ENCODE assay signal across 8 mouse cellular contexts in the genomic region with DNA sequence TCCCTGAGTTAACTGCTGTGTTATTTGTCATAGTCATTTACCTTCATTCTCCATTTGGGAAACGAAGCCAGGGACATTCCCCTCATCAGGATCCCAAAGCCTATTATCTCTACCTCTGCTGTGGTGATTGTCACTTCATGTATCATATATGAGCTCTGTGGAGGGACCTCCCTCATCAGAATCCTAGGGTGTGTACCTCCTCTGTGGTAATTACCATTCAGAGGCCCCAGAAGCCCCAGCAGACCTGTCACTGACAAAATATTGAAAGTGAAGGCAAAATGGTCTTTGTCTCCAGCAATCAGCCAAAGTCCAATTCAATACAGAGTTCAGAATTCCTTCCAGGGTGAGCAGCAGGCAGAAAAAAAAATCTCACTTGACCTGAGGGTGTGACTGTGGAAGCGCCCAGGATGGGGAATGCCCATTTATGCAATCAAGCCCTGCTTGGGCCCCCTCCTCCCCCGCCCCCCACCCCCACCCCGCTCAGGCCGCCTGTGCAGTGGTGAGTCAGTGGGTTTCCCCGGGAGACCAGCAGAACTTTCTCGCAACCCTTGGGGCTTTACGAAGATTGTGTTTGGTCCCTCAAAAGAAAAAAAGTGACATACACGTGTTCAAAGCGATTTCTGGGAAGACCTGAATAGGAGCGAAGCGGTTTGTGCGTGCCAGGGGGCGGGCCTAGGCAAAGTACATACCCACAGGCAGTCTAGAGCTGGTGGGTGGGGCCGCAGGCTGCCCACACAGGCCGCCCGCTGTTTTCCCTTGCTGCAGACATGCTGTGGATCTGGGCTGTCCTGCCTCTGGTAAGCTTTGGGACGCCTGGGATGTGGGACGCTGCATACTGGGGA. TPM values are rescaled to one million over a fixed set of nuclear protein-coding genes. Genes with fewer than 3 reads are reported as not detected.
DNase-seq lines count a peak whose midpoint lies in the region; ATAC-seq and TF ChIP-seq lines count a peak whose summit lies in the region.

A gene (plus strand): TSS at position 719 of the 842 bp plus-strand sequence.

- H3K4me1 ChIP-seq in bone marrow, adult 2 months (ENCODE audit: control insufficient read depth, insufficient read depth, low read length) = no peaks in the 10 kb centered on the region; the same call in 1 of the 2 replicates

- DNase-seq in forelimb bud, embryonic 11.5 days (ENCODE audit: low read depth, low spot score) = peak; percentile 42
- DNase-seq in layer of hippocampus, postnatal 36 days = peak; percentile 11 to 13
- peak; percentile 92 for DNase-seq in lung, postnatal 25 days (ENCODE audit: low spot score)
- peak; percentile 33 for DNase-seq in ovary, postnatal 14 days (ENCODE audit: low spot score)
- peak; percentile 80 to 81 for DNase-seq in thymus, postnatal 10 days (ENCODE audit: low spot score in 2 of 2)

- H3K4me3 ChIP-seq in bone marrow, adult 2 months (replicated peaks; ENCODE audit: control insufficient read depth, low read depth, low read length) = peak within 1 kb of the TSS; percentile 90

- H3K27ac ChIP-seq in bone marrow, adult 2 months (ENCODE audit: control insufficient read depth, insufficient read depth, low read depth, low read length, poor library complexity) = no peak within 1 kb of the TSS

- ATAC-seq in CD4-positive, CD25-positive, alpha-beta regulatory T cell, adult 4 months = peak; percentile 69
- peak; percentile 91 to 95 for ATAC-seq in hematopoietic stem cell, adult 5-6 weeks (replicated peaks in 1 of 2; ENCODE audit: insufficient read depth in 1 of 2, low FRiP score in 2 of 2, low TSS enrichment in 1 of 2, low read depth in 1 of 2, poor library complexity in 2 of 2, severe bottlenecking in 2 of 2)

- TF ChIP-seq POLR2A in bone marrow, adult 2 months (IDR thresholded peaks at IDR 0.05; ENCODE audit: borderline replicate concordance, control insufficient read depth, low read depth, low read length) = 0 out of 2 replicates have a peak, but pooled peaks have one; percentile 28

- 4% methylated on average over 19 of the region's 19 CpGs for WGBS in bone marrow, adult 2 months

- TF ChIP-seq CTCF in bone marrow, adult 2 months (IDR thresholded peaks at IDR 0.05; ENCODE audit: control insufficient read depth, insufficient read depth, low read length) = no peak

RNA-seq across cellular contexts. Expression of the gene that starts here (rescaled TPM):
- 100 to 1,000 TPM; 132 to 152 TPM for polyA plus RNA-seq in CD4-positive, CD25-positive, alpha-beta regulatory T cell, adult 4 months (2017; shearing (Covaris generic))
- polyA plus RNA-seq in bone marrow, adult 2 months (2011; ENCODE audit: insufficient read depth, insufficient read length, low replicate concordance, missing spikeins) = 3.7 and 10.1 TPM in 2 replicates
- total RNA-seq in hematopoietic stem cell, adult 5-6 weeks (2017) = 2.8 and 3.6 TPM in 2 replicates
- total RNA-seq in layer of hippocampus, postnatal 36 days (2021) = 1 to 10 TPM; 1.6 to 3.5 TPM

Comparison
In these comparisons a context has a peak if more than half of its experiments do, and no peak if none do; other contexts are left out.
1. RNA of the gene that starts here (polyA plus RNA-seq): 132 to 152 TPM in CD4-positive, CD25-positive, alpha-beta regulatory T cell, adult 4 months; 3.7 to 10.1 TPM in bone marrow, adult 2 months; every median in the first group is over 10 times any median in the second.
2. DNase-seq: peak in every context shown above with its lines; median percentile 92 in lung, postnatal 25 days; 80 in thymus, postnatal 10 days; 42 in forelimb bud, embryonic 11.5 days; 33 in ovary, postnatal 14 days; 12 in layer of hippocampus, postnatal 36 days.